Mouse (Mus musculus): ENCODE measurements around the gene Lmnb2.

GRCm38 (mm10) chr10:80857848-80858247, 60.2 kb downstream of the Lmnb2 start:
- TF ChIP-seq CTCF (conservative IDR thresholded peaks at IDR 0.05; ENCODE audit: insufficient read depth, insufficient read length, low read depth, low read length) (no peak), POLR2A (IDR thresholded peaks at IDR 0.05; ENCODE audit: low read depth, low read length) (no peak)

Data from kidney, adult 2 months (tissue).